Mouse (Mus musculus) midbrain, embryonic 16.5 days (tissue): ENCODE data around the gene Zfp729a. TPM values are rescaled to one million over a fixed set of nuclear protein-coding genes. Genes with fewer than 3 reads are reported as not detected.

Source experiments
- ATAC-seq: fragments of 200-750 bp; cut with Nextera tagmentation; 2 replicates; pipeline ENCODE4 v1.8.0; 2017; ENCODE audit warnings: moderate TSS enrichment
- H3K27ac ChIP-seq: fragments of 300-500 bp; sonication (generic); 2 replicates; pipeline ENCODE4 v1.5.1; 2014; ENCODE audit warnings: mild to moderate bottlenecking, low read length, mixed read lengths
- H3K27me3 ChIP-seq: fragments of 300-500 bp; sonication (generic); 2 replicates; pipeline ENCODE4 v1.6.1; 2014; ENCODE audit warnings: low read depth, low read length, mixed read lengths; ENCODE audit not compliant: control insufficient read depth, insufficient read depth
- H3K36me3 ChIP-seq: fragments of 300-500 bp; sonication (generic); 2 replicates; pipeline ENCODE4 v1.6.1; 2014; ENCODE audit warnings: mild to moderate bottlenecking, low read length, moderate library complexity, mixed read lengths; ENCODE audit not compliant: control insufficient read depth, insufficient read depth
- H3K4me1 ChIP-seq: fragments of 300-500 bp; sonication (generic); 2 replicates; pipeline ENCODE4 v1.6.1; 2014; ENCODE audit warnings: mild to moderate bottlenecking, low read length, mixed read lengths; ENCODE audit not compliant: control insufficient read depth, insufficient read depth
- H3K4me2 ChIP-seq: fragments of 300-500 bp; sonication (generic); 2 replicates; pipeline ENCODE4 v1.6.1; 2014; ENCODE audit warnings: mild to moderate bottlenecking, low read length, mixed read lengths
- H3K4me3 ChIP-seq: fragments of 300-500 bp; sonication (generic); 2 replicates; pipeline ENCODE4 v1.5.1; 2014; ENCODE audit warnings: low read depth, mild to moderate bottlenecking, low read length, moderate library complexity, mixed read lengths
- H3K9ac ChIP-seq: fragments of 300-500 bp; sonication (generic); 2 replicates; pipeline ENCODE4 v1.6.1; 2014; ENCODE audit warnings: low read depth, low read length, mixed read lengths
- H3K9me3 ChIP-seq: fragments of 300-500 bp; sonication (generic); replicated peaks from 2 replicates; pipeline ENCODE4 v1.6.1; 2014; ENCODE audit warnings: mild to moderate bottlenecking, low read length, mixed read lengths; ENCODE audit not compliant: control insufficient read depth, poor library complexity, severe bottlenecking
- WGBS: fragments of 180-500 bp; shearing (Covaris S2); extraction: QIAGEN DNeasy Blood & Tissue Kit; methylation state at CpG from one replicate; pipeline ENCODE4 v1.1.7; 2014; 5-methylcytosine and 5-hydroxymethylcytosine counted together
- polyA plus RNA-seq: library from polyadenylated mRNA; unstranded; fragments of >200 nt; fragmentation: Nextera tagmentation; extraction: Ambion mirVana; gene quantifications from 2 replicates; pipeline ENCODE4 v1.2.1, GENCODE M21; 2015

Zfp729a gene
- polyA plus RNA-seq, 1 experiment from 2014 or later = 2.9 TPM

DNA sequence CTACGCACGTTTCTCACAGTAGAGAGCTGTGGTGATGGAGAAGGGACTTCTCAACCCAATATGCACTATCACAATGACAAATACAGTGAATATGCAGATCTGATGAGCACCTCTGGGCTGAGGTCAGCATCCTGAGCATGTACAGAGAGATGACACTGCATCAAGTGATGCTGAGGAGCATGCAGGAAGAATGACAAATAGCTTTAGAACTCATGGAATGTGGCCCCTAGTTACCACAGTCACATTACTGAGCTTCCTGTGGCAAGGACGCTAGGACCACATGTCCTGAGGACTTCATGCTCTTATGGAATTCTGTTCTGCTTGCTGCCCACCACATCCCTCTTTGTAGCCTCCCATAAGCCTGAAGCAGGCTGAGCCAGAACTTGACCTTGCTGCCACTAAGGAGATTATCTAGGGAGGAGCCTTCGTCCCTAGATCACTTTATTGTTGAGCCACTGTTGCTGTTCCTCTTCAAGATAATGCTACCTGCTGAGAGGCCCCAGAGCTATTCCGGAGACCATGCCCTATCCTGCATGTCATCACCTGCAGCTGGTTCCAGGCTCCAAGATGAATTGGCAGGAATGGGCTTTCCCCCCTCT lies 64.9 kb downstream of the Zfp729a start:
- Histone ChIP-seq H3K4me3 (no peak overlapping the region), H3K4me2 (no peak overlapping the region), H3K9me3 (no peaks in the 10 kb centered on the region), H3K9ac (no peak overlapping the region), H3K4me1 (no peaks in the 10 kb centered on the region), H3K27ac (no peak overlapping the region), H3K27me3 (no peaks in the 10 kb centered on the region), H3K36me3 (no peaks in the 10 kb centered on the region)
- no peak for ATAC-seq
- WGBS = 67% methylated on average over 5 of the region's 5 CpGs

Other genes starting within 250 kb of the Zfp729a start
- gene Zfp429, start 238.0 kb downstream of the Zfp729a start, polyA plus RNA-seq = 3.8 and 4.0 TPM in 2 replicates
- gene Zfp459, start 216.4 kb downstream of the Zfp729a start, polyA plus RNA-seq = 0.77 and 1.7 TPM in 2 replicates
- 6.5 TPM in 2 replicates for gene Zfp874a, start 186.2 kb downstream of the Zfp729a start, polyA plus RNA-seq
- 3.0 and 3.1 TPM in 2 replicates for gene Zfp874b, start 153.5 kb downstream of the Zfp729a start, polyA plus RNA-seq
- gene Zfp58, start 137.2 kb downstream of the Zfp729a start, polyA plus RNA-seq = 11.4 and 12.9 TPM in 2 replicates
- 0.40 and 0.50 TPM in 2 replicates for gene Gm26965, start 111.6 kb downstream of the Zfp729a start, polyA plus RNA-seq
- 35.8 and 38.0 TPM in 2 replicates for gene Zfp87, start 111.6 kb downstream of the Zfp729a start, polyA plus RNA-seq
- gene Zfp748, start 84.0 kb downstream of the Zfp729a start, polyA plus RNA-seq = 16.0 and 16.3 TPM in 2 replicates
- gene Zfp729b, start 28.1 kb downstream of the Zfp729a start, polyA plus RNA-seq = 5.5 and 5.8 TPM in 2 replicates
- gene Gm49345, start within 50 bp of the Zfp729a start, polyA plus RNA-seq = 0.50 TPM in 1 of 2 replicates, not detected in the other
- gene Zfp738, start 49.3 kb upstream of the Zfp729a start, polyA plus RNA-seq = 14.1 and 16.8 TPM in 2 replicates
- gene Zfp65, start 91.4 kb upstream of the Zfp729a start, polyA plus RNA-seq = 9.2 and 9.3 TPM in 2 replicates
- gene Zfp85, start 117.4 kb upstream of the Zfp729a start, polyA plus RNA-seq = 8.5 and 8.9 TPM in 2 replicates
- gene Zfp493, start 141.9 kb upstream of the Zfp729a start, polyA plus RNA-seq = 3.4 and 4.2 TPM in 2 replicates
- 13.3 and 15.0 TPM in 2 replicates for gene Zfp273, start 175.9 kb upstream of the Zfp729a start, polyA plus RNA-seq
- 4.4 and 8.2 TPM in 2 replicates for gene Gm10037, start 193.3 kb upstream of the Zfp729a start, polyA plus RNA-seq
- not detected in 2 replicates for gene BC048507, start 225.5 kb upstream of the Zfp729a start, polyA plus RNA-seq